Mouse (Mus musculus) intestine, embryonic 14.5 days (tissue): ENCODE measurements at regions not wholly inside any gene's neighbourhood (a gene's known extent, or its start where the extent isn't known, plus 50 kb on each side); places are given as distances from the start of the nearest gene placed in this dataset.

Experiments
- ATAC-seq: fragments of 200-750 bp; cut with Nextera tagmentation; replicated peaks from 2 replicates; pipeline ENCODE4 v1.8.0; 2017; ENCODE audit warnings: low read depth, moderate number of reproducible peaks, moderate TSS enrichment, moderate library complexity; ENCODE audit not compliant: low FRiP score, low TSS enrichment
- DNase-seq: peaks from one replicate; pipeline ENCODE4 v3.0.0-alpha.2; 2018; ENCODE audit warnings: low spot score
- H3K27ac ChIP-seq: fragments of 300-500 bp; sonication (generic); 2 replicates; pipeline ENCODE4 v1.5.1; 2014; ENCODE audit warnings: low read depth, mild to moderate bottlenecking, control low read depth
- H3K27me3 ChIP-seq: fragments of 300-500 bp; sonication (generic); replicated peaks from 2 replicates; pipeline ENCODE4 v1.6.1; 2014; ENCODE audit warnings: low read length, control low read depth; ENCODE audit not compliant: control insufficient read depth, insufficient read depth
- H3K36me3 ChIP-seq: fragments of 300-500 bp; sonication (generic); 2 replicates; pipeline ENCODE4 v1.6.1; 2014; ENCODE audit warnings: low read length, control low read depth; ENCODE audit not compliant: control insufficient read depth, insufficient read depth
- H3K4me1 ChIP-seq: fragments of 300-500 bp; sonication (generic); replicated peaks from 2 replicates; pipeline ENCODE4 v1.6.1; 2014; ENCODE audit warnings: low read length, control low read depth, mixed read lengths; ENCODE audit not compliant: control insufficient read depth, insufficient read depth
- H3K4me2 ChIP-seq: fragments of 300-500 bp; sonication (generic); 2 replicates; pipeline ENCODE4 v1.6.1; 2014; ENCODE audit warnings: low read length
- H3K4me3 ChIP-seq: fragments of 300-500 bp; sonication (generic); 2 replicates; pipeline ENCODE4 v1.5.1; 2014; ENCODE audit warnings: low read depth, low read length, control low read depth, mixed read lengths
- H3K9ac ChIP-seq: fragments of 300-500 bp; sonication (generic); 2 replicates; pipeline ENCODE4 v1.6.1; 2014; ENCODE audit warnings: mild to moderate bottlenecking, low read length
- H3K9me3 ChIP-seq: fragments of 300-500 bp; sonication (generic); 2 replicates; pipeline ENCODE4 v1.6.1; 2016; ENCODE audit warnings: low read length, control low read depth; ENCODE audit not compliant: control insufficient read depth
- WGBS: fragments of 180-500 bp; shearing (Covaris S2); extraction: QIAGEN DNeasy Blood & Tissue Kit; methylation state at CpG from one replicate; pipeline ENCODE4 v1.1.7; 2014; 5-methylcytosine and 5-hydroxymethylcytosine counted together

DNA sequence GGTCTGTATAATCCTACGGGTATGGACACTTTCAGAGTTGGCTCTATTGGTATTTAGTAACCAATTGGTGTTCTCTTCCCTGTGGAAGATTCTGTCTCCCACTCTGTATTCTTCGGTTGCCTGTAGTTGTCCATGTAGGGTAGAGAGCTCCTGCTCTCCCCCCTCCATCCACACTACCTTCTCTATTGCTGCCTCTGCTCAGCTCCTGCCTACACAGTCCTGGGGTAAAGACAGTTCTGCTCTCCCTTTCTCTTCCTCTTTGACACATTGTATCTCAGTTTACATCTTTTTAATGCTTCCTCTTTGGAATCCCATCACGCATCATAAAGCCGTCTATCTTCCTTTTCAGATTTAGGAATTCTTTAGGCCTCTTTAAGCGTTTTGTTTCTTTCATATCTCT lies 147.1 kb downstream of the Lrig3 start:
- DNase-seq (no peak), ATAC-seq (no peak)
- Histone ChIP-seq H3K4me3 (no peak overlapping the region), H3K9me3 (no peaks in the 10 kb centered on the region), H3K36me3 (no peaks in the 10 kb centered on the region), H3K27me3 (no peaks in the 10 kb centered on the region), H3K9ac (no peak overlapping the region), H3K27ac (no peak overlapping the region), H3K4me2 (no peak overlapping the region), H3K4me1 (no peaks in the 10 kb centered on the region)
- WGBS = 83% methylated on average over 5 of the region's 5 CpGs

- H3K9me3 ChIP-seq = no peaks in the 10 kb centered on the region
- 90% methylated on average over 7 of the region's 7 CpGs for WGBS
- H3K27ac ChIP-seq = no peak overlapping the region
- no peaks in the 10 kb centered on the region for H3K4me1 ChIP-seq
- H3K4me3 ChIP-seq = no peak overlapping the region
- ATAC-seq = no peak
- H3K36me3 ChIP-seq = no peaks in the 10 kb centered on the region
- no peak overlapping the region for H3K9ac ChIP-seq
- H3K4me2 ChIP-seq = no peak overlapping the region
- DNase-seq = no peak
- no peaks in the 10 kb centered on the region for H3K27me3 ChIP-seq
Measured at GRCm38 (mm10) chr10:126115386-126115785, 149.4 kb downstream of the Lrig3 start.

GRCm38 (mm10) chr10:126121626-126122025 lies 155.7 kb downstream of the Lrig3 start:
- no peak overlapping the region for H3K9ac ChIP-seq
- no peak for DNase-seq
- no peaks in the 10 kb centered on the region for H3K27me3 ChIP-seq
- H3K4me1 ChIP-seq = no peaks in the 10 kb centered on the region
- no peak overlapping the region for H3K4me3 ChIP-seq
- no peak overlapping the region for H3K27ac ChIP-seq
- no peak for ATAC-seq
- no peaks in the 10 kb centered on the region for H3K9me3 ChIP-seq
- WGBS = 47% methylated on average over 10 of the region's 10 CpGs
- no peak overlapping the region for H3K4me2 ChIP-seq
- H3K36me3 ChIP-seq = no peaks in the 10 kb centered on the region

- ATAC-seq (no peak), DNase-seq (no peak)
- no peak overlapping the region for H3K4me2 ChIP-seq
- H3K9ac ChIP-seq = no peak overlapping the region
- H3K4me3 ChIP-seq = no peak overlapping the region
- no peaks in the 10 kb centered on the region for H3K9me3 ChIP-seq
- H3K36me3 ChIP-seq = no peaks in the 10 kb centered on the region
- WGBS = 75% methylated on average over 5 of the region's 5 CpGs
- H3K27me3 ChIP-seq = no peaks in the 10 kb centered on the region
- H3K27ac ChIP-seq = no peak overlapping the region
- H3K4me1 ChIP-seq = no peaks in the 10 kb centered on the region
Measured at GRCm38 (mm10) chr10:126122504-126122903, 156.5 kb downstream of the Lrig3 start.

- Histone ChIP-seq H3K27me3 (no peaks in the 10 kb centered on the region), H3K9ac (no peak overlapping the region), H3K36me3 (no peaks in the 10 kb centered on the region), H3K4me1 (no peaks in the 10 kb centered on the region), H3K4me2 (no peak overlapping the region), H3K27ac (no peak overlapping the region), H3K4me3 (no peak overlapping the region), H3K9me3 (no peaks in the 10 kb centered on the region)
- ATAC-seq = no peak
- WGBS = 86% methylated on average over 3 of the region's 3 CpGs
- no peak for DNase-seq
Measured at GRCm38 (mm10) chr10:126133188-126133587, 167.2 kb downstream of the Lrig3 start.

- Histone ChIP-seq H3K9me3 (no peaks in the 10 kb centered on the region), H3K27ac (no peak overlapping the region), H3K9ac (no peak overlapping the region), H3K36me3 (no peaks in the 10 kb centered on the region), H3K4me1 (no peaks in the 10 kb centered on the region), H3K27me3 (no peaks in the 10 kb centered on the region), H3K4me2 (no peak overlapping the region), H3K4me3 (no peak overlapping the region)
- DNase-seq (no peak), ATAC-seq (no peak)
Measured at GRCm38 (mm10) chr10:126133957-126134356, 168.0 kb downstream of the Lrig3 start.

GRCm38 (mm10) chr10:126138585-126138984 lies 172.6 kb downstream of the Lrig3 start:
- no peak for ATAC-seq
- Histone ChIP-seq H3K36me3 (no peaks in the 10 kb centered on the region), H3K27ac (no peak overlapping the region), H3K9ac (no peak overlapping the region), H3K4me2 (no peak overlapping the region), H3K4me3 (no peak overlapping the region), H3K4me1 (no peaks in the 10 kb centered on the region), H3K9me3 (no peaks in the 10 kb centered on the region), H3K27me3 (no peaks in the 10 kb centered on the region)
- 87% methylated on average over 12 of the region's 12 CpGs for WGBS
- no peak for DNase-seq

DNA sequence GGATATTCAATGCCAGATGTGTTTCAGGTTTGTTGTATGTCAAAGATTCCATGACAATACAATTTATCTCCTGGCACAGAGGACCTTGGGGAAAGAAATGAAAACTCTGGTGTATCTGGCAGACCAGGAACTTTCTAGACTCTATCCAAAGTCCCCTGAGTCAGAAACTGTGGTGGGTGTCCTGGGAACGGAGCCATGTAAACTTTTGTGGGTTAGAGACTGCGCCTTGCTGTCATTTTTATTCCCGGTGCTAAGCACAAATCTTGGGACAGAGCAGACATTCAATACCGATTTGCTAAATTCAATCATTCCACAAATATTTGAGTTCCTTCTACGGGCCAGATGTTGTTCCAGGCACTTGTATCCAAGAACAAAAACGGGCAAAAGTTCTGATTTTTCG lies 175.6 kb downstream of the Lrig3 start:
- 71% methylated on average over 7 of the region's 7 CpGs for WGBS
- Histone ChIP-seq H3K27me3 (no peaks in the 10 kb centered on the region), H3K9ac (no peak overlapping the region), H3K27ac (no peak overlapping the region), H3K4me2 (no peak overlapping the region), H3K9me3 (no peaks in the 10 kb centered on the region), H3K36me3 (no peaks in the 10 kb centered on the region), H3K4me3 (no peak overlapping the region), H3K4me1 (0 out of 2 replicates have a peak, but pooled peaks cover 5% of the 10 kb centered on the region)
- DNase-seq (no peak), ATAC-seq (no peak)

DNA sequence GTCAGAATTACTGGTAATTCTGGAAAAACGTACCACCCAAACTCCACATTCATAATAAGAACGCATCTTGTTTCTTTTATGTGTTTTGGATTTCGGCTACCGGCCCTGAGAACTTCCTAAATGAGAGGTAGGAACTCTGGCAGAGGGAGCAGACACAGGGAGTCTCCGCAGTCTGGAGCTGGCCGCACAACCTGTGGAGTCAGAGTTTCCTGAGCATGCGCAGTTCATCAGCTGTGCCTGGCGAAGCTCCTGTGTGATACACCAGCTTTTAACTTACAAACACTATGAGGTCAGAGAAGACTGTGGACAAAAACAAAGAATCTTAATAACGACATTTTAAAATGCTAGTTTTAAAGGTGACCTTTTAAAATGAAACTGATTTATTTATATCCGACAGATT lies 177.9 kb downstream of the Lrig3 start:
- H3K9ac ChIP-seq = no peak overlapping the region
- H3K4me1 ChIP-seq = 0 out of 2 replicates have a peak, but pooled peaks cover 5% of the 10 kb centered on the region
- no peaks in the 10 kb centered on the region for H3K9me3 ChIP-seq
- peak overlapping the region; percentile 71; the same call in 1 of the 2 replicates for H3K27ac ChIP-seq
- H3K27me3 ChIP-seq = no peaks in the 10 kb centered on the region
- WGBS = 68% methylated on average over 10 of the region's 10 CpGs
- ATAC-seq (no peak), DNase-seq (no peak)
- 0 out of 2 replicates have a peak overlapping the region, but pooled peaks have one; percentile 29 for H3K4me2 ChIP-seq
- no peaks in the 10 kb centered on the region for H3K36me3 ChIP-seq
- H3K4me3 ChIP-seq = no peak overlapping the region
